Mouse (Mus musculus) spleen, embryonic (tissue): ENCODE results near the gene Rabggta.

Experiments used
- CTCF ChIA-PET: fragments of 350-600 bp; sonication (Branson Sonifier 250); formaldehyde crosslinking; loops from one replicate; lab custom pipeline; 2022; lab: Charles Lee

The Rabggta gene

GRCm38 (mm10) chr14:55734869-55735268 lies 12.8 kb upstream of the Rabggta start:
- CTCF ChIA-PET, result no interaction called here

DNA sequence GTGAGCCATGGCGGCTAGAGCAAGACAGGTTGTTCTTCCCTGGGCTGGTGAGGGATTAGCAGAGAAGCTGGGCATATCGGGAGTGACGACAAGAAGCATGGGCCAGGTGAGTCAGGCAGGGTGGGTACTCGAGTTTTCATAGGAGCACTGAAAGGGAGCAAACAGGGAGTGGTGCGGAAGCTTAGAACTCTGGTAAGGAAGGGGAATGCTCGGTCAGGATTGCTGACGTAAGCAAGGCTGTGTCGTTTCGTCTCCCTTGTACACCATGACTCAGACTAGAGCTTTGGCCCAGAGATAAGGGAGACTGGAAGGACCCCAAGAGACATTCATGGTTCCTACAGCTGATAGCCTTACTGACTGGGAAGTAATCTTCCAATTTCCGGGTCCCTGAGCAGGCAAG lies 11.8 kb upstream of the Rabggta start:
- CTCF ChIA-PET, result no interaction called here

GRCm38 (mm10) chr14:55730531-55731032 lies 8.5 kb upstream of the Rabggta start:
- CTCF ChIA-PET, result interaction anchor here (1.1 kb wide), 1 partner anchor 10 kb away, joined by 3 read pairs; no protein-coding TSS in a partner anchor

DNA sequence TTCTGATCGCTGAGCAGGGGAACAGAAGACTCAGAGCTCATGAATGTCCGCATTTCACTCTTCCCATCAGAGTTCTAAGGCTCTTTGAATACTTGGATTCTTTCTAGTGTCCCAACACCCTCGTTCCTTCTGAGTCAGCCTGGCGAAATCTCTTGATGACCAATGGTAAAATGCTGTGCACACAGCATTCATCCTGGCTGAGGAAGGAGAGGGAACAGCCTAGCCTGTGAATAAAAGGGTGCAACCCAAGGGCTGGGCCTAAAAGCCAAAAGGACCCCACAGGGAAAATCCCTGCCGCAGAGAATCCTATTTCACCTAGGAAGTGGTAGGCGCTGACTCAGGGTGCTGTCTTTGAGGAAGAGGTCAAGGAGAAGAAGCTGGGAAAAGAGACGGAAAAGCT lies 8.1 kb upstream of the Rabggta start:
- CTCF ChIA-PET, result interaction anchor here (1.1 kb wide), 1 partner anchor 9 kb away, joined by 3 read pairs; no protein-coding TSS in a partner anchor

- CTCF ChIA-PET, result no interaction called here
Measured at GRCm38 (mm10) chr14:55727889-55728685, 6.0 kb upstream of the Rabggta start.

GRCm38 (mm10) chr14:55726261-55726660 lies 4.2 kb upstream of the Rabggta start:
- CTCF ChIA-PET, result no interaction called here

- CTCF ChIA-PET, result interaction anchor here (1.0 kb wide), 1 partner anchor 19 kb away, joined by 4 read pairs; no protein-coding TSS in a partner anchor
Measured at GRCm38 (mm10) chr14:55724411-55724871, 2.4 kb upstream of the Rabggta start.

GRCm38 (mm10) chr14:55723433-55723832 lies 1.4 kb upstream of the Rabggta start:
- CTCF ChIA-PET, result interaction anchor here (0.8 to 1.0 kb wide), 2 partner anchors 20 to 50 kb away, joined by 3 to 4 read pairs; no protein-coding TSS in a partner anchor

- CTCF ChIA-PET, result interaction anchor here (0.6 kb wide), 1 partner anchor 53 kb away, joined by 3 read pairs; no protein-coding TSS in a partner anchor
Measured at GRCm38 (mm10) chr14:55722438-55722945, 429 bp upstream of the Rabggta start.

DNA sequence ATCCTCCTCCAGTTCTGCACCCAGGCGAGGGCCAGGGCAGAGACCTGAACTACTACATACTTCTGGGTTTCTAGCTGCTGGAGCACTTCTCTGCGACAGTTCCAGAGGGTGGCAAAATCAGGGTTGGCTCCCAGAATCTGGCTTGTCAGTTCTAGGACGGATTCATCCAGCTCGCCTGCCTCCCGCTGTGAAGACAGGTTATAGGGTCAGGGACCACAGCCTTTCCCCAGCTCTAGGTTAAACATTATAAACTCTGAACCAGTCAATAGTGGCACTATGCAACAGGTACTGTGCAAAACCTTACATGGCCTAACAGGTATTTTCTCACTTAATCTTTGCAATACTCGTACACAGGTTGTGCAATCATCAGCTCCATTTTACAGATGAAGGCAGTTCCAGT lies 987 bp downstream of the Rabggta start:
- CTCF ChIA-PET, result interaction anchor here (0.6 kb wide), 1 partner anchor 9 kb away, joined by 3 read pairs; no protein-coding TSS in a partner anchor

- CTCF ChIA-PET, result interaction anchor here (0.6 kb wide), 1 partner anchor 10 kb away, joined by 3 read pairs; no protein-coding TSS in a partner anchor
Measured at GRCm38 (mm10) chr14:55720666-55721065, 1.4 kb downstream of the Rabggta start.

GRCm38 (mm10) chr14:55719737-55720136 lies 2.3 kb downstream of the Rabggta start:
- CTCF ChIA-PET, result no interaction called here

DNA sequence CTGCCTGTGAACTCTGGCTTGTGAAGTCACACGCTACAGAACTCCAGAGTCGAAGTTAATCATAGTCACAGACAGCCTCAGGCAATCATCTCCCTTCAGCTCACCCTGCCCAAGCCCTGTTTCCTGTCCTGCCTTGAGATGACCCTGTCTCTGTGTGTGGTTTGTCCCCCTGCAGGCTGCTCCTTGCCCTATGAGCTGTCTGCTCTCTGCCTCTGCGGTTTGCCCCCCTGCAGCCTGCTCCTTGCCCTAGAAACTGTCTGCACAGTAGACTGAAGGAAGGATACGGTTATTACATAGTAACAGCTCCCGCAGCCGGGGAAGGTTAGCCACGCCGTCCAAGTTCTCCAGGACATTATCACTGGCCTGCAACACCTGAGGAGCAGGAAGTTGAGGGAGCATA lies 5.2 kb downstream of the Rabggta start:
- CTCF ChIA-PET, result interaction anchor here (0.6 kb wide), 1 partner anchor 1682 kb away, joined by 15 read pairs; no protein-coding TSS in a partner anchor

DNA sequence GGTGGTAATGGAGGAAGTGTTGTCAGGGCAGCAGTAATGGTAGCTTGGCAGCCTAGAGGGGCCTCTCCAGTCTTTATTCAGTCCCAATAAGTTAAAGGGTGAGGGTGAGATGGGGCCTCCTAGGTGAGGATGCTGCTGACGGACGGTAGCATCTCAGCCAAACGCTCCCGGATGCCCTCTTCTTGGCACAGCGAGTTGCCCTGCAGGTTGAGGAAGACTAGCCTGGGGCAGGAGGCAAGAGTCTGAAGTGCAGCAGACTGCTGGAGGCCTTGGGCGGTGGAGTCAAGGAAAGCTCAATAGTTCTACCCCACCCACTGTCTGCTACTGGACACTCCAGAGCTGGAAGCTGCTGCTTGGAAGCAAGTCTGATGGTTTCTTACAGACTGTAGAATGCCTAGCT lies 5.8 kb downstream of the Rabggta start:
- CTCF ChIA-PET, result interaction anchor here (0.6 kb wide), 1 partner anchor 1683 kb away, joined by 15 read pairs; no protein-coding TSS in a partner anchor

DNA sequence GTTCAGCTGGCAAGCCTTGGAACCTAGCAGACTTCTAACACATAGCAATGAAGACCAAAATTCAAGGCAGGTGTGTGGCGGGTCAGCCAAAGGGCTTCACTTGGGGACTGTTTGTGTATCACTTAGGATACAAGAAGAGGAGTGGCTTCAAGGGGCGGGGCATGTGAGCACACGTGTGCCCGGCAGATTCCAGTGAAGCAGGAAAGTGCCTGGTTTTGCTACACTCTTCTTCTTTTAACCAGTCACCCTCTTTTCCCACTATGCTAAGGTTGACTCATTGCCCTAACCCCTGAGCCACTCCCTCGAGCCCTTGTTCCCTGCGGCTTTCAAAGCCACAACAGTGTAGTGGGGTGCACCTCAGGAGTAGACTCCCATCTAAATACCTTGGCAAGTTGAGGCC lies 7.2 kb downstream of the Rabggta start:
- CTCF ChIA-PET, result interaction anchor here (0.7 kb wide), 1 partner anchor 250 kb away, joined by 21 read pairs; no protein-coding TSS in a partner anchor

- CTCF ChIA-PET, result no interaction called here
Measured at GRCm38 (mm10) chr14:55713729-55714122, 8.3 kb downstream of the Rabggta start, which contains the start of gene Tgm1. TSS of gene Tgm1 (minus strand) at chr14:55713926.

DNA sequence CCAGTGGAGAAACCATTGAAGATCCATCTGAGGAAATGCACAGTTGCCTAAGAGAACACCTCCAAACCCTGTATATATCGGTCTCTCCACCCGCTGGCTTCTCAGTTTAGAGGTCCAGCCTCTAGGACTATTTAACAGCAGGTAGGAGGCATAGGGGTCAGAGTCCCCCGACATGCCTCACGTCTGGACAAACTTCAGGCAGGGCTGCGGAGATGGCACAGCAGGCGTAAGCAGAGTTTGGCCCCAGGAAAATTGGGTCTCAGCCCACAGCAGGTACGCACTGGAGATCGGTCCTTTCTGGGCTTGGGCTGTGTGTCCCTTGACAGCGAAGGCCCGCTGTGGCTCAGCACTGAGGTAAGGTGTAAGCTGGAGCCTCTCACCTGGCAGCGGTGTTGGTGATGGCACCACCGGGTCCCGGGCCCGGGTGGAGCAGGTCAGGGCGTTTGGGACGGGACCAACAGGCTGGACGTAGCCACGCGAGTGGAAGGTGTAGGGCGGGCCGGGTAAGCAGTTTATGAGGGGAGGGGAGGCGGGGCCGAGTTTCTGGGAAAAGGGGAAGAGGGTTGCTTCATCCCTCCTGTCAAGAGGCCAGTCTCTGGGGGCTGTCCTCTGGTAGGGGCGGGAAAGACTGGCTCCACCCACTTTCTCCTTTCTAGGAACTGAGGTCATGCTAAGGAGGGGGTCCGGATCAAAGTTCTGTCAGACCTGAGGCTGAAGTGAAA lies 8.9 kb downstream of the Rabggta start:
- CTCF ChIA-PET, result no interaction called here

- CTCF ChIA-PET, result interaction anchor here (0.6 kb wide), 1 partner anchor 63 kb away, joined by 3 read pairs; no protein-coding TSS in a partner anchor
Measured at GRCm38 (mm10) chr14:55711786-55712185, 10.3 kb downstream of the Rabggta start.

DNA sequence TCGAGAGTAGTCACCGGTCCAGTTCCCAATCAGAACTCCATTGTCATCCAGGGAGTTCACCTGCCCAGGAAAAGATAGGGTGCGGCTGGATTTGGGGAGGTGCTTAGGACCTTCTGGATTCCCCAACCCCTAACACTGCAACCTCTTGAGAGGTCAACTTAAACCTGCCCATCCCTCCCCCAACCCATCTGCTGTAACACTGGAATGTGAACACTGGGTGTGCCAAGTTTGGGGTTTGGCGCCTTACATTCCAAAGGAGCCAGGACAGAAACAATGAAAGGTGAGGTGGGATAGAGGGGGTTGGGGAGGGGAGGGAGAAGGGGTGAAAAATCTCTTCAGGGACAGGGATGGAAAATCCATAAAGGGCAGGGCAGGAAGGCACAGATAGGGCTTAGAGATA lies 12.6 kb downstream of the Rabggta start:
- CTCF ChIA-PET, result no interaction called here

DNA sequence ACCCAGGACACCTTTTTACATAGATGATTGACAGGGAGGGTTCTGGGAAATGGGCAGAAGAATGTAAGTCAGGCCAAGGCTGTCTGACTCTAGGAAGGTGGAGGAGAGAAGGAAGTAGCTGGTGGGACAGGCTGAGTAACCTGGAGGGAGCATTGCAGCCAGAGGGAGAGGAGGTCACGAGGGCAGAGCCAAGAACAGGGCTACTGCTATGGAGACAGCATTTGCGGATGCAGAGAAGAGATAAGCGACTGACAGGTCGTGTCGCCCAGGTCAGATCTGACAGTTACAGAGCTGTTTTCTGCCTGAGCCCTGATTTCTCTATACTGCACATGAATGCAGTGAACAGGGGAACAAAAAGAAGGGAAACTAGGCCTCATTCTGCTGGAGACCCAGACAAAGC lies 14.7 kb downstream of the Rabggta start:
- CTCF ChIA-PET, result no interaction called here

- CTCF ChIA-PET, result no interaction called here
Measured at GRCm38 (mm10) chr14:55706051-55706600, 15.9 kb downstream of the Rabggta start.
